Mouse (Mus musculus) neural tube, embryonic 13.5 days (tissue): ENCODE data around the gene Gm20388. TPM values are rescaled to one million over a fixed set of nuclear protein-coding genes. Genes with fewer than 3 reads are reported as not detected.

Experiments used
- ATAC-seq: fragments of 200-750 bp; cut with Nextera tagmentation; 2 replicates; pipeline ENCODE4 v1.8.0; 2017; ENCODE audit warnings: low read depth, mild to moderate bottlenecking, moderate TSS enrichment, moderate library complexity
- H3K27ac ChIP-seq: fragments of 300-500 bp; sonication (generic); replicated peaks from 2 replicates; pipeline ENCODE4 v1.5.1; 2015; ENCODE audit warnings: moderate library complexity, mild to moderate bottlenecking, inconsistent platforms
- H3K27me3 ChIP-seq: fragments of 300-500 bp; sonication (generic); 2 replicates; pipeline ENCODE4 v1.6.1; 2015; ENCODE audit warnings: mild to moderate bottlenecking, inconsistent platforms
- H3K36me3 ChIP-seq: fragments of 300-500 bp; sonication (generic); 2 replicates; pipeline ENCODE4 v1.6.1; 2015; ENCODE audit warnings: mild to moderate bottlenecking, inconsistent platforms
- H3K4me1 ChIP-seq: fragments of 300-500 bp; sonication (generic); replicated peaks from 2 replicates; pipeline ENCODE4 v1.6.1; 2015; ENCODE audit warnings: inconsistent platforms
- H3K4me2 ChIP-seq: fragments of 300-500 bp; sonication (generic); 2 replicates; pipeline ENCODE4 v1.6.1; 2015; ENCODE audit warnings: inconsistent platforms, mild to moderate bottlenecking, moderate library complexity
- H3K4me3 ChIP-seq: fragments of 300-500 bp; sonication (generic); 2 replicates; pipeline ENCODE4 v1.5.1; 2015; ENCODE audit warnings: mild to moderate bottlenecking, inconsistent platforms
- H3K9ac ChIP-seq: fragments of 300-500 bp; sonication (generic); 2 replicates; pipeline ENCODE4 v1.6.1; 2015; ENCODE audit warnings: moderate library complexity, mild to moderate bottlenecking, inconsistent platforms
- H3K9me3 ChIP-seq: fragments of 300-500 bp; sonication (generic); 2 replicates; pipeline ENCODE4 v1.6.1; 2016; ENCODE audit warnings: inconsistent platforms
- WGBS: fragments of 180-500 bp; shearing (Covaris S2); methylation state at CpG from one replicate; pipeline ENCODE4 v1.1.7; 2015; 5-methylcytosine and 5-hydroxymethylcytosine counted together
- polyA plus RNA-seq: library from polyadenylated mRNA; unstranded; fragments of >200 nt; fragmentation: Nextera tagmentation; extraction: Ambion mirVana; gene quantifications from 2 replicates; pipeline ENCODE4 v1.2.1, GENCODE M21; 2015

Gm20388 gene
- polyA plus RNA-seq, 1 experiment from 2014 or later: 0.27 TPM

DNA sequence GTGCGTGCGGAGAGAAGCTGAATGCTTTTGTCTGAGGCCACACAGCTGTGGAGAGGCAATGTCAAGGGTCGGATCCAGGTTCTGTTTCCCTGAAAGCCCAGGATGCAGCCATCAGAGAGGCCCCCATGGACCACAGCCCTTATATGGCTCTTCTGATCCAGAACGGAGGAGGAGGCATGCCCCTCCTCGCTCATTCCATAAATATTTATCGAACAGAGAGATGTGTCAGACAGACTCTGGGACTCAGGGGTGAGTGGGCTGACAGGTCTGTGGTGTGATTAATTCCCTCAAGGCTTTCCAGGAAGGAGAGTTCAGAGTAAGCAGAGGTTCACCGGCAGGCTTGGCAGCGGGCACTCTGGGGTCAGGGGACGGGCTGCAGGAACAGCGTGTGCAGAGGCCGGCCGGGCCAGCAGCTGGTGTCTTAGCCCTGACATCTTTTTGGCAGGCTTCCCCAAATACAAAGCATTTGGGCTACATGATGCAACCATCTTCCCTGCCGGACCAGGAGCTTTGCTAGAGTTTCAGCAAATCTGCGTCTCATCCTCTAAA lies 93.6 kb downstream of the Gm20388 start:
- no peak overlapping the region for H3K4me3 ChIP-seq
- H3K4me2 ChIP-seq: no peak overlapping the region
- no peaks in the 10 kb centered on the region for H3K27me3 ChIP-seq
- no peak for ATAC-seq
- 39% methylated on average over 14 of the region's 14 CpGs for WGBS
- no peaks in the 10 kb centered on the region for H3K9me3 ChIP-seq
- H3K27ac ChIP-seq: no peak overlapping the region
- H3K4me1 ChIP-seq: peaks cover 21% of the 10 kb centered on the region
- no peak overlapping the region for H3K9ac ChIP-seq
- no peaks in the 10 kb centered on the region for H3K36me3 ChIP-seq

DNA sequence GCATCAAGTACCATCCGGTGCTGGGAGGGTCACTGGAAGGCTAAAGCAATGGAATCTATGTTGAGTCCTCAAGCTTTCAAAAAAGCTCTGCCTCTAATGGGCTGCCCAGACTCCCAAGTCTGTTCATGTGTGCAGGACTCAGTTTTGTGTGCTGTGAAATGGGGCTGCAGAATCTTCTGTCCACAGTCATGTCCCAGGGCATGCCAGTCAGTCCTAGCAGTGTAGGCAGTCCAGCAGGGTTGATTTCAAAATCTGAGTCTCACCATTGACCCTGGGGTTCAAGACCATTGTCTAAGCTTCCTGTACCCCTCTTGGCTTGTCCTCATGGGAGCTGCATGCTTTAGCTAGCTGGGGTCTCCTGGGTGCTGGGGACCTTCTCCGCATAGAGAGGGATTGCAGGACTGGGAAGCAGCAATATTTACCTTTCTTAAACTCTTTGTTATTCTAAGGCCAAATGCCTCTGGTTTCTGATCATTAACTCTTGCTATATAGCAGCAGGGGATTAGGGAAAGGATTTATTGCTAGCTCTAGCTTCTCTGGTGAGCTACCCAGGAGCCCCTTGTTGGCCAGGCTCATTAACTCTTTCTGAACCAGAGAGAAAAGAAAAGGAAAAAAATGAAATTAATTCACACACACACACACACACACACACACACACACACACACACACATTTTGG lies 94.2 kb downstream of the Gm20388 start:
- H3K27ac ChIP-seq: no peak overlapping the region
- no peaks in the 10 kb centered on the region for H3K9me3 ChIP-seq
- no peaks in the 10 kb centered on the region for H3K27me3 ChIP-seq
- H3K4me2 ChIP-seq: no peak overlapping the region
- H3K4me1 ChIP-seq: peaks cover 21% of the 10 kb centered on the region
- WGBS: 45% methylated on average over 2 of the region's 2 CpGs
- no peak for ATAC-seq
- no peaks in the 10 kb centered on the region for H3K36me3 ChIP-seq
- H3K9ac ChIP-seq: no peak overlapping the region
- H3K4me3 ChIP-seq: no peak overlapping the region

DNA sequence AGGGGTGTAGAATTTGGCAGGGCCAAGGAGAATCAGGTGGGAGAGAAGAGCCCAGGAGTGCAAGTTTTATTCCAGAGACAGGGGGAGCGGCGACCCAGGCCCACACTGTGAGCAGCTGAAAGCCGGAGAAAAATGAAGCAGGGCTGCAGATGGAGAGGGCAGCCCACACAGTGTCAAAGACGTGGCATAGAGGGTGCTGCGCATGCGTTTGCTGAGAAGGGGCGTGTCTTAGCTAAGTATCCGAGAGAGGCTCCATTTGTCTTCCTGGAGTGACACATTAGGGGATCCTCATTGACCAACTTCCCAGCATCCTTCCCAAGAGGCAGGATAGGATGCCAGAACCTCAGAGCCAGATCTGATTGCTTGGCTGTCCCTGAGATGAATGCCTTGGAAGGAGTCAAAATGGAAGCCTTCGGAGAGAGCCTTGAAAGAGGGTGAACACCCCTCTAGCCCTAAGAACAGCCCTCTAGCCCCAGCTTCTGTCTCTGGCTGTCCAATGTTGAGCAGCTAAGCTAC lies 96.1 kb downstream of the Gm20388 start:
- no peak for ATAC-seq
- H3K4me2 ChIP-seq: peak overlapping the region; percentile 6; the same call in 1 of the 2 replicates
- WGBS: 39% methylated on average over 9 of the region's 9 CpGs
- H3K36me3 ChIP-seq: no peaks in the 10 kb centered on the region
- H3K4me3 ChIP-seq: no peak overlapping the region
- H3K4me1 ChIP-seq: peaks cover 17% of the 10 kb centered on the region
- no peak overlapping the region for H3K27ac ChIP-seq
- H3K9me3 ChIP-seq: no peaks in the 10 kb centered on the region
- no peaks in the 10 kb centered on the region for H3K27me3 ChIP-seq
- H3K9ac ChIP-seq: 0 out of 2 replicates have a peak overlapping the region, but pooled peaks have one; percentile 26

DNA sequence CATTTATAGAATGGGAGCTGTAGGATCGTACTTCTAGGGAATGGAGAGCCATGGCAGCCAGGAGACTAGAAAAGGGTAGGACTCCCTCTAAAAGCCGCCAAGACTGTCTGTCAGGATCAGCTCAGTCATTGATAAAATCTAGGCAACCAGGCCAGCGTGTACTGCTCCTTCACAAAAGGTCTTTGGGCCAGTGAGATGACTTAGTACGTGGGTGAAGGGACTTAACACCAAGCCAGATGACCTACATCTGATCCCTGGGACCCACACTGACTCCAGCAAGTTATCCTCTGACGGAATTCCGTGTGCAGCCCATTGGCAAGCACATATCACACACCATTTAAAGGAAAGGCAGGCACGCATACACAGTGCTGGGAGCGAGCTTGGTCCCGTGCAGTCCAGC lies 96.5 kb downstream of the Gm20388 start:
- Histone ChIP-seq H3K4me3 (no peak overlapping the region), H3K27ac (no peak overlapping the region), H3K27me3 (no peaks in the 10 kb centered on the region), H3K4me1 (peaks cover 17% of the 10 kb centered on the region), H3K9me3 (no peaks in the 10 kb centered on the region), H3K9ac (no peak overlapping the region), H3K36me3 (no peaks in the 10 kb centered on the region), H3K4me2 (no peak overlapping the region)
- WGBS: 82% methylated on average over 9 of the region's 9 CpGs
- ATAC-seq: no peak

DNA sequence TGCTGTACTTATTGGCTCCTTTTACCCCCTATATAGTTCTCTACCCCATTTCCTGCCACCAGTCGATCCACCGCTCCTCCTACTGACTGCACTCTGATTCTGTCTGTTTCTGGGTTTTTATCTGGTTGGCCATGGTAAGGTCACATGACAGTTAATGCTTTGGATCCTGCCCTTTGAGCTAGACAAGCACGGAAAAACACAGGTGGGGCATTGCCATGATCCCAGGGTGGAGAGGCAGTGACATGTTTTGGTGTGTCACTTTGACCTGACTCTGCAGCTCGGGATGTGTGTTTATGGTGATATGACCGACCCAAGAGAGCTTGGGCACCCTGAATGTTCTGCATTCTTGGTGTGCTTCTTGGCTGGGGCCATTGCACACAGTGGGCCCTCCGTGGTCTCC lies 98.6 kb downstream of the Gm20388 start:
- H3K27me3 ChIP-seq: no peaks in the 10 kb centered on the region
- WGBS: 69% methylated on average over 6 of the region's 6 CpGs

DNA sequence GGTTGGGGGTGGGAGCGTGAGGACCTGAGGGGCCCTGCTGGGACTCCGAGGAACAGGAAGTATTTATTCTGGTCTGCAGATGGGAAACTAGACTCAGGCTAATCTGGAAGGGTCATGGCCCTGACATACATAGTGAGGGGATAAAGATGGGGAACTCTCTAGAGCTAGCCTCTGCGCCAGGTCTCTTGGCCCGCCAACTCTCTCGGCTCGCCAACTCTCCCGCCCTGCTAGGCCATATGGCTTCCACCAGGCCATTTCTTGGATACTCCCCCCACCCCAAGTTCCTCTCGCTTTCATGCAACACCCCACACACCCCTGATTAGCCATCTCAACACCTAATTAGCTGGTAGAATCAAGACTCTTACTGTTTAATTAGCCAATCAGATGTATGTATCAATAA lies 101.8 kb downstream of the Gm20388 start:
- no peaks in the 10 kb centered on the region for H3K27me3 ChIP-seq
- no peak overlapping the region for H3K9ac ChIP-seq
- no peak for ATAC-seq
- no peak overlapping the region for H3K4me2 ChIP-seq
- H3K36me3 ChIP-seq: no peaks in the 10 kb centered on the region
- H3K4me3 ChIP-seq: no peak overlapping the region
- WGBS: 85% methylated on average over 8 of the region's 8 CpGs
- H3K4me1 ChIP-seq: 0 out of 2 replicates have a peak, but pooled peaks cover 4% of the 10 kb centered on the region
- H3K9me3 ChIP-seq: no peaks in the 10 kb centered on the region
- no peak overlapping the region for H3K27ac ChIP-seq

More for the DNA sequence above, 98.6 kb downstream of the Gm20388 start:
- Histone ChIP-seq H3K4me1 (peaks cover 14% of the 10 kb centered on the region), H3K4me2 (no peak overlapping the region), H3K36me3 (no peaks in the 10 kb centered on the region), H3K9me3 (no peaks in the 10 kb centered on the region), H3K4me3 (no peak overlapping the region), H3K27ac (no peak overlapping the region), H3K9ac (no peak overlapping the region)
- no peak for ATAC-seq

DNA sequence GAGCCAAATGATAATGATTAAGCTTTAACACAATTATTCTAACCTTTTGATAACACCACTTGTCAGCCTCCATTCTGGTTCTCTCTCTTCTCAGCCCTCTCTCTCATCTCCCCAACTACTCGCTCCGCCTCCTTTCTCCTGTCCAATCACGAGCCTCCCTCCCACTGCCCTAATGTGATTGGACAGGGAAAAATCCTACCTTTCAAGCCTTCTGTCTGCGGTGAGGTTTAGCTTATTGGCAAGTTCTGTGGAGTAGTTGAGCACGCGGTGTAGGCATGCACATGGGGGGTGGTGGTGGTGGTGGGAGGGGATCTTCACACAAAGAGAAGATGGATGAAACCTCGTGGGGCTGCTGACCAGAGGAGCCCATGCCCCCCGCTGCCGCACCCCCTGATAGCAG lies 102.3 kb downstream of the Gm20388 start:
- ATAC-seq: no peak
- 33% methylated on average over 9 of the region's 9 CpGs for WGBS
- no peaks in the 10 kb centered on the region for H3K36me3 ChIP-seq

DNA sequence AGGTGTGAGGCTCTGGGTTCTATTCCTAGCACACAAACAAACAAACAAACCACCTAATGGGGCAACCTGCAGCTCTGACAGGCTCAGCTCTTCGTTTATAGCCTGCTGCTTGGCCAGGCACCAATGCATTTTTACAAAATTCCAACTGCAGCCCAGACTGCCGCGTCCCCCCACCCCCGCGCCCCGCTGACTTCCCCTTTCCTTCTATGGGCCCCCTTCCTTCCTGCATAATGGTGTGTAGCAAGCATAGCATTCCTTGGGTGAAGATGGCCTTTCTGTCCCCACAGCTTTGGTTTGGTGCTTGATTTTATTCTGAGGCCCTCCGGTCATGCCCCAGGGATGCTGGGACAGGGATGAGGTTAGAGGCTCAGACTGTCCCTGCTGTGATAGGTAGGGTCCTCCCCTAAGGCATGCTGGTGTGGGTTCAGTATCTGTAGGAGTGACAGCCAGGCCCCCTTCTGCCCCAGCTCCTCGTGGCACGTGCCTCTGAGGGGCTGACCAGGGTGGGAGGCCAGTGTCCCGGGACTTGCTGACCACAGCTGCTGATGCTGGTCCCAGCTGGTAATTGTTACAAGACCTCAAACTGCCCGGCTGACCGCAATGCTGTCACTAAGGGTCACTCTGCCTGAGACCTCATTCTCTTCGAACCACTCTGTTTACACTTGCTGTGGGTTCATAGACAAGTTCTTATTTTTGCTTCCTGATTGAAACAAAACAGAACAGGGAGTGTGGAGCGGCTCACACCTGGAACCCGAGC lies 103.8 kb downstream of the Gm20388 start:
- no peak overlapping the region for H3K4me3 ChIP-seq
- H3K9ac ChIP-seq: no peak overlapping the region
- no peaks in the 10 kb centered on the region for H3K9me3 ChIP-seq
- WGBS: 71% methylated on average over 15 of the region's 15 CpGs
- H3K4me2 ChIP-seq: no peak overlapping the region
- H3K27ac ChIP-seq: no peak overlapping the region
- ATAC-seq: no peak
- H3K4me1 ChIP-seq: peaks cover 6% of the 10 kb centered on the region
- no peaks in the 10 kb centered on the region for H3K36me3 ChIP-seq
- no peaks in the 10 kb centered on the region for H3K27me3 ChIP-seq

More for the DNA sequence above, 102.3 kb downstream of the Gm20388 start:
- H3K9me3 ChIP-seq: no peaks in the 10 kb centered on the region
- H3K4me1 ChIP-seq: 0 out of 2 replicates have a peak, but pooled peaks cover 4% of the 10 kb centered on the region
- H3K27me3 ChIP-seq: no peaks in the 10 kb centered on the region
- no peak overlapping the region for H3K27ac ChIP-seq
- H3K4me2 ChIP-seq: no peak overlapping the region
- no peak overlapping the region for H3K4me3 ChIP-seq
- H3K9ac ChIP-seq: no peak overlapping the region

DNA sequence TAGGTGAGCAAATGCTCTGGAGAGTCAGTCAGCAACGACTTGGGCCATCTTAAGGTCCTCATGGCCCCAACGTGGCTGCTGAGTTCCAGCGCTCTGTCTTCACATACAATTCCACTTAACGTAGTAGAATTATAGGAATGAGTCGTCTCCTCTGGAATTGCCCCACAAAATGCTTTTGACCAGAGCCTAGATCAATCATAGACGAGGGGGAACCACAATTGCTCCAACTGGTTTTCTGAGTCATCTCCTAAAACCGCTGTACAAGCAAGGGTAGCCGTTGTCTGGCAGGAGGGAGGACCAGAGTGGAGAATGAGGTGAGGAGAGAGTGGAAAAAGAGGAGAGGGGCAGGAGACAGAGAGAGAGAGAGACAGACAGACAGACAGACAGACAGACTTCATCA lies 105.3 kb downstream of the Gm20388 start:
- H3K4me3 ChIP-seq: no peak overlapping the region
- H3K4me2 ChIP-seq: no peak overlapping the region
- no peak overlapping the region for H3K9ac ChIP-seq
- WGBS: 90% methylated on average over 8 of the region's 8 CpGs
- no peaks in the 10 kb centered on the region for H3K9me3 ChIP-seq
- no peak for ATAC-seq
- H3K4me1 ChIP-seq: peaks cover 13% of the 10 kb centered on the region
- no peaks in the 10 kb centered on the region for H3K36me3 ChIP-seq
- no peak overlapping the region for H3K27ac ChIP-seq
- no peaks in the 10 kb centered on the region for H3K27me3 ChIP-seq

DNA sequence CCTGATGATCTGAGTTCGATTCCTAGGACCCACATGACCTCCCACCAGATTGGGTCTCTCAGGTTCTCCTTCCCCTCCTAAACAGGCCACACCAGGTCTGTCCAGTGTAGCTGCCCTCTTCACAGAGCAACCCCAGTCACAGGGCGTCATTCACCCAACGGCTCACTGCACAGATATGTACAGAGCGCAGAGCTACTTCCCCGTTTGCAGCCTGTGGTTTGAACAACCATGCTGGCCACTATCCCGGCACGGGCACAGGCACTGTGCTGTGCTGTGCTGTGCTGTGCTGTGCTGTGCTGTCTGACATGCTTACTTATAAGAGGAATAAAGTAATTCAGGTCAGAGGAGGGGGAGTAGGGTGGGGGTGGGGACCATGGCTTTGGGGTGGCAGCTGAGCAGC lies 105.8 kb downstream of the Gm20388 start:
- no peak overlapping the region for H3K9ac ChIP-seq
- H3K4me2 ChIP-seq: no peak overlapping the region
- no peak overlapping the region for H3K27ac ChIP-seq
- H3K27me3 ChIP-seq: no peaks in the 10 kb centered on the region
- no peaks in the 10 kb centered on the region for H3K9me3 ChIP-seq
- H3K4me3 ChIP-seq: no peak overlapping the region
- peaks cover 13% of the 10 kb centered on the region for H3K4me1 ChIP-seq
- WGBS: 84% methylated on average over 7 of the region's 7 CpGs
- no peak for ATAC-seq
- no peaks in the 10 kb centered on the region for H3K36me3 ChIP-seq

DNA sequence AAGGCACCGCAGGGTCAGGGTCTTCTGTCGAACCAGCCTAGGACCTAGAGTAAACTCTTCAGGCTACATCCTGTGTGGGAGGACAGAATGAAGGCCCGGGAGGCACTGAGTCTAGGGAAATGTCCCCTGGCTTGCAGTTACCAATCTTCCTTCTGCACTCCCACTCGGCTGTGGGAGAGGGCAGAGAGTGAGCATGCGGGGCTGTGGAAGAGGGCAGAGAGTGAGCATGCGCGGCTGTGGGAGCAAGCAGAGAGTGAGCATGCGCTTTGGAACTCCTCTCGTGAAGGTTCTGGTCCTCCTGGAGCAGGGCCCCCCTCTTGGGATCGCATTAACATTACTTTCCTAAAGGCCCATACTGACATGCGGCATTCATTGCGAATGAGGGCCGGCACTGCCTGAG lies 106.7 kb downstream of the Gm20388 start:
- Histone ChIP-seq H3K9me3 (no peaks in the 10 kb centered on the region), H3K36me3 (no peaks in the 10 kb centered on the region), H3K4me1 (peaks cover 13% of the 10 kb centered on the region), H3K4me2 (no peak overlapping the region), H3K27ac (no peak overlapping the region), H3K27me3 (no peaks in the 10 kb centered on the region), H3K4me3 (no peak overlapping the region), H3K9ac (no peak overlapping the region)
- 89% methylated on average over 13 of the region's 13 CpGs for WGBS
- ATAC-seq: no peak

DNA sequence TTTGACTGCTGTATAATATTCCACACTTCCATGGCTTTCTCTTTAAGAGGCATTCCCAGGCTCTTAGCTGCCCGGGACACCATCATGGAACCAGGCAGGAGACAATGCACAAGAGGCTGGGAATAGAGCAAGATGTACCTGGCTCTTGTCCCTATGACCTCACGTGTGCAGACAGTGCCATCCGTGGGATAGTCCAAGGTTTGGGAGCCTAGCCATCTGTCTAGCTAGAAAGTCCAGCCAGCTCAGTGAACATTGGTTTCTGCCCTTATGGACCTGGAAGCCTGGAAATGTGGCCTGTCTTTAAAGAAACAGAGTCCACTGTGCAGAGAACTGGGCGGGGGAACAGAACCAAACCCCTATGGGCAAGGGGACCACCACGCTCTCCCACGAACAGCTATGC lies 107.1 kb downstream of the Gm20388 start:
- Histone ChIP-seq H3K4me2 (no peak overlapping the region), H3K9me3 (no peaks in the 10 kb centered on the region), H3K4me3 (no peak overlapping the region), H3K4me1 (peaks cover 13% of the 10 kb centered on the region), H3K36me3 (no peaks in the 10 kb centered on the region), H3K27me3 (no peaks in the 10 kb centered on the region), H3K9ac (no peak overlapping the region), H3K27ac (no peak overlapping the region)
- 94% methylated on average over 6 of the region's 6 CpGs for whole genome bisulfite sequencing
- no peak for ATAC-seq
